Mouse (Mus musculus) limb, embryonic 14.5 days (tissue): ENCODE measurements around the gene Iqck. TPM values are rescaled to one million over a fixed set of nuclear protein-coding genes. Genes with fewer than 3 reads are reported as not detected.

Experiments
- ATAC-seq: fragments of 200-750 bp; cut with Nextera tagmentation; 2 replicates; pipeline ENCODE4 v1.8.0; 2017; ENCODE audit warnings: low read depth, moderate number of reproducible peaks, moderate TSS enrichment; ENCODE audit not compliant: low FRiP score
- DNase-seq: peaks from one replicate; pipeline ENCODE4 v3.0.0-alpha.2; 2015; ENCODE audit warnings: low spot score
- H3K27ac ChIP-seq: fragments of 300-500 bp; sonication (generic); replicated peaks from 2 replicates; pipeline ENCODE4 v1.5.1; 2014; ENCODE audit warnings: low read depth, mild to moderate bottlenecking, low read length, moderate library complexity, mixed read lengths
- H3K27me3 ChIP-seq: fragments of 300-500 bp; sonication (generic); 2 replicates; pipeline ENCODE4 v1.6.1; 2014; ENCODE audit warnings: low read length, mixed read lengths; ENCODE audit not compliant: control insufficient read depth, insufficient read depth
- H3K36me3 ChIP-seq: fragments of 300-500 bp; sonication (generic); 2 replicates; pipeline ENCODE4 v1.6.1; 2014; ENCODE audit warnings: mild to moderate bottlenecking, low read length, moderate library complexity, mixed read lengths; ENCODE audit not compliant: control insufficient read depth, insufficient read depth
- H3K4me1 ChIP-seq: fragments of 300-500 bp; sonication (generic); 2 replicates; pipeline ENCODE4 v1.6.1; 2014; ENCODE audit warnings: antibody characterized with exemption, low read length, mixed read lengths; ENCODE audit not compliant: control insufficient read depth, insufficient read depth
- H3K4me2 ChIP-seq: fragments of 300-500 bp; sonication (generic); replicated peaks from 2 replicates; pipeline ENCODE4 v1.6.1; 2014; ENCODE audit warnings: low read depth, mild to moderate bottlenecking, low read length, moderate library complexity; ENCODE audit not compliant: severe bottlenecking
- H3K4me3 ChIP-seq: fragments of 300-500 bp; sonication (generic); replicated peaks from 2 replicates; pipeline ENCODE4 v1.5.1; 2014; ENCODE audit warnings: low read length
- H3K9ac ChIP-seq: fragments of 300-500 bp; sonication (generic); 2 replicates; pipeline ENCODE4 v1.6.1; 2014; ENCODE audit warnings: mild to moderate bottlenecking, low read depth, low read length, moderate library complexity; ENCODE audit not compliant: severe bottlenecking
- H3K9me3 ChIP-seq: fragments of 300-500 bp; sonication (generic); 2 replicates; pipeline ENCODE4 v1.6.1; 2016; ENCODE audit warnings: low read length; ENCODE audit not compliant: control insufficient read depth
- POLR2A ChIP-seq: fragments of 200-500 bp; IDR thresholded peaks from 2 replicates; pipeline ENCODE4 v1.8.0; 2012; ENCODE audit warnings: inconsistent platforms, mild to moderate bottlenecking, moderate library complexity, borderline replicate concordance; ENCODE audit not compliant: insufficient read depth, insufficient read length; ENCODE audit errors: extremely low read depth
- WGBS: fragments of 180-500 bp; shearing (Covaris S2); extraction: QIAGEN DNeasy Blood & Tissue Kit; methylation state at CpG from one replicate; pipeline ENCODE4 v1.1.7; 2014; 5-methylcytosine and 5-hydroxymethylcytosine counted together
- polyA plus RNA-seq, 2 experiments: library from polyadenylated mRNA; depleted of rRNA in 1 of 2; stranded (reverse) in 1 of 2; unstranded in 1 of 2; fragments of >200 nt; fragmentation: Nextera tagmentation in 1 of 2; extraction: Ambion mirVana in 1 of 2; gene quantifications; 2 replicates each; pipeline versions ENCODE4 v1.2.1 to v1.2.3; 2012 to 2014

Gene Iqck
- polyA plus RNA-seq, 2 experiments, result 2.5 to 2.8 TPM

GRCm38 (mm10) chr7:118902944-118903343 lies 47.4 kb downstream of the Iqck start:
- ATAC-seq (peak; percentile 80), DNase-seq (peak; percentile 88)
- TF ChIP-seq POLR2A, result no peak
- H3K9me3 ChIP-seq, result no peaks in the 10 kb centered on the region
- no peak overlapping the region for H3K9ac ChIP-seq
- peaks cover 11% of the 10 kb centered on the region for H3K4me1 ChIP-seq
- H3K27me3 ChIP-seq, result no peaks in the 10 kb centered on the region
- H3K4me2 ChIP-seq, result peak overlapping the region; percentile 28
- H3K27ac ChIP-seq, result 0 out of 2 replicates have a peak overlapping the region, but pooled peaks have one; percentile 20
- H3K4me3 ChIP-seq, result peak overlapping the region; percentile 7; the same call in 1 of the 2 replicates
- H3K36me3 ChIP-seq, result no peaks in the 10 kb centered on the region
- WGBS, result 6% methylated on average over 13 of the region's 13 CpGs

- no peaks in the 10 kb centered on the region for H3K27me3 ChIP-seq
- no peak overlapping the region for H3K27ac ChIP-seq
- ATAC-seq (no peak), DNase-seq (no peak)
- H3K4me3 ChIP-seq, result no peak overlapping the region
- WGBS, result 84% methylated on average over 9 of the region's 9 CpGs
- no peaks in the 10 kb centered on the region for H3K9me3 ChIP-seq
- no peak overlapping the region for H3K9ac ChIP-seq
- no peak overlapping the region for H3K4me2 ChIP-seq
- no peak for TF ChIP-seq POLR2A
- no peaks in the 10 kb centered on the region for H3K36me3 ChIP-seq
- peaks cover 11% of the 10 kb centered on the region for H3K4me1 ChIP-seq
Measured at GRCm38 (mm10) chr7:118903879-118904278, 48.3 kb downstream of the Iqck start.

GRCm38 (mm10) chr7:118904530-118904929 lies 49.0 kb downstream of the Iqck start:
- H3K4me3 ChIP-seq, result no peak overlapping the region
- no peak for DNase-seq
- no peak for ATAC-seq
- H3K36me3 ChIP-seq, result no peaks in the 10 kb centered on the region
- no peak for TF ChIP-seq POLR2A
- H3K4me2 ChIP-seq, result no peak overlapping the region
- no peaks in the 10 kb centered on the region for H3K9me3 ChIP-seq
- H3K27me3 ChIP-seq, result no peaks in the 10 kb centered on the region
- no peak overlapping the region for H3K27ac ChIP-seq
- 81% methylated on average over 4 of the region's 4 CpGs for WGBS
- H3K9ac ChIP-seq, result no peak overlapping the region
- peaks cover 11% of the 10 kb centered on the region for H3K4me1 ChIP-seq

GRCm38 (mm10) chr7:118908961-118909515 lies 53.5 kb downstream of the Iqck start:
- Histone ChIP-seq H3K4me3 (no peak overlapping the region), H3K9ac (no peak overlapping the region), H3K4me1 (no peaks in the 10 kb centered on the region), H3K9me3 (no peaks in the 10 kb centered on the region), H3K4me2 (no peak overlapping the region), H3K27me3 (no peaks in the 10 kb centered on the region), H3K27ac (no peak overlapping the region), H3K36me3 (no peaks in the 10 kb centered on the region)
- ATAC-seq (no peak), DNase-seq (no peak)
- TF ChIP-seq POLR2A, result no peak
- WGBS, result 86% methylated on average over 8 of the region's 8 CpGs

GRCm38 (mm10) chr7:118910464-118910863 lies 54.9 kb downstream of the Iqck start:
- H3K36me3 ChIP-seq, result no peaks in the 10 kb centered on the region
- WGBS, result 86% methylated on average over 2 of the region's 2 CpGs
- no peak for TF ChIP-seq POLR2A
- H3K4me3 ChIP-seq, result no peak overlapping the region
- ATAC-seq (no peak), DNase-seq (no peak)
- no peak overlapping the region for H3K9ac ChIP-seq
- no peaks in the 10 kb centered on the region for H3K4me1 ChIP-seq
- no peak overlapping the region for H3K4me2 ChIP-seq
- H3K27ac ChIP-seq, result no peak overlapping the region
- H3K27me3 ChIP-seq, result no peaks in the 10 kb centered on the region
- H3K9me3 ChIP-seq, result no peaks in the 10 kb centered on the region

- Histone ChIP-seq H3K4me1 (no peaks in the 10 kb centered on the region), H3K36me3 (no peaks in the 10 kb centered on the region), H3K4me2 (no peak overlapping the region), H3K27ac (no peak overlapping the region), H3K27me3 (no peaks in the 10 kb centered on the region), H3K9me3 (no peaks in the 10 kb centered on the region), H3K9ac (no peak overlapping the region), H3K4me3 (no peak overlapping the region)
- DNase-seq, result no peak
- TF ChIP-seq POLR2A, result no peak
- no peak for ATAC-seq
- 85% methylated on average over 2 of the region's 2 CpGs for WGBS
Measured at GRCm38 (mm10) chr7:118911170-118911569, 55.6 kb downstream of the Iqck start.
